Mouse (Mus musculus): ENCODE results near the gene Creb3l1. TPM values are rescaled to one million over a fixed set of nuclear protein-coding genes. Genes with fewer than 3 reads are reported as not detected.

The Creb3l1 gene
- polyA plus RNA-seq, 1 experiment from 2014 or later: 2.5 TPM

Small RNAs within 50 kb of the gene (microRNA-seq; reads per million reads assigned to microRNA genes)
- gene Mir6999: not detected

Other genes starting within 250 kb of the Creb3l1 start
- 0.50 and 0.96 TPM in 2 replicates for gene Chrm4, start 97.3 kb downstream of the Creb3l1 start, polyA plus RNA-seq (2016; fragmentation: Nextera tagmentation; extraction: Ambion mirVana)
- 774 and 775 TPM in 2 replicates for gene Mdk, start 92.2 kb downstream of the Creb3l1 start, polyA plus RNA-seq (2016; fragmentation: Nextera tagmentation; extraction: Ambion mirVana)
- gene Gm9821, start 78.8 kb downstream of the Creb3l1 start, polyA plus RNA-seq (2016; fragmentation: Nextera tagmentation; extraction: Ambion mirVana): 0.29 and 0.32 TPM in 2 replicates
- 36.0 and 41.6 TPM in 2 replicates for gene Dgkz, start 48.6 kb downstream of the Creb3l1 start, polyA plus RNA-seq (2016; fragmentation: Nextera tagmentation; extraction: Ambion mirVana)
- gene Phf21a, start 68.6 kb upstream of the Creb3l1 start, polyA plus RNA-seq (2016; fragmentation: Nextera tagmentation; extraction: Ambion mirVana): 37.9 and 38.4 TPM in 2 replicates